Mouse (Mus musculus): Measurements from ENCODE around the gene Rasl2-9.
"Not testable (repeated sequence)": the region's sequence is repeated elsewhere in the genome, so short reads cannot be mapped to it uniquely, and the experiment has no call there.

Rasl2-9 gene

GRCm38 (mm10) chr7:5125549-5126406 lies at the start of gene Rasl2-9:
Gene Rasl2-9 (minus strand): TSS chr7:5125950.
- in situ Hi-C loops (cut with MboI): no loop called here

- in situ Hi-C loops (cut with MboI): not testable (repeated sequence)
Measured at GRCm38 (mm10) chr7:5149570-5149969, 23.8 kb upstream of the Rasl2-9 start, which contains the start of gene Vmn1r55. Gene Vmn1r55 (minus strand): TSS chr7:5149670.

- in situ Hi-C loops (cut with MboI): no loop called here
Measured at GRCm38 (mm10) chr7:5125078-5125477, 672 bp downstream of the Rasl2-9 start.

DNA sequence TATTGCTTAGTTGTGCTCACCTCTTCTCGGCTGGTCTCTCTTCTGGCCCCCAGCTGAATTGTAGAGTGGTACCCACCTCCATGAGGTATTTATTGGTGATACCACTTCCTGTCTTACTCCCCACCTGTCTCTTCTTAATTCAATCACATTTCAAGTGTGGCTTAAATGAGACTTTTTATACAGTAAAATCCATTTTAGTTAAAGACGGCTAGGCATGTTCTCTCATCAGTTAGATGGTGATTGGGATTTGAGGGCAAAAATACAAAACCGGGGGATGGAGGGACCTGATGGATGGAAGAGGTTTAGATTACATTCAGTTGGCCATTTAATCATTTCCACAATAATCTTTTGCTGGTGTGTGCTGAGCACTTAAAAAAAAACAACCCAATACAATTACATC lies 8.9 kb downstream of the Rasl2-9 start, which contains the start of gene Rfpl4:
TSS of gene Rfpl4 (minus strand) at position 101 of the 400 bp plus-strand sequence.
- in situ Hi-C loops (cut with MboI): no loop called here

DNA sequence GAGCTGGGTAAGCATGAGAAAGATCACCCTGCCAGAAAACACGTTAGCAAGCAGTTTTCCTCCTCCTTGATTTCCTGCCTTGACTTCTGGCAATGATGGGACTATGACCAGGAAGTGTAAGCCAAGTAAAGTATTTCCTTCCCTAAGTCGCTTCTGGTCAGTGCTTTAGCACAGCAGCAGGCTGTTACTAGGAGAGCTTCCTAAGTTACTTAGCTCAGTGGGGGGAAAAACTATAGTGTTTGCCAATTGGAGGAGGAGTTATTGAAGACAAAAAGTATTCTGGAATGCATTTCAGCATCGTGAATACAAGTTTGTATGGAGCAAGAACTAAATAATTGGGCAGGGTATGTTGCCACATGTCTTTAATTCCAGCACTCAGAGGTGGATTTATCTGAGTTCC lies 13.0 kb downstream of the Rasl2-9 start:
- in situ Hi-C loops (cut with MboI): no loop called here

DNA sequence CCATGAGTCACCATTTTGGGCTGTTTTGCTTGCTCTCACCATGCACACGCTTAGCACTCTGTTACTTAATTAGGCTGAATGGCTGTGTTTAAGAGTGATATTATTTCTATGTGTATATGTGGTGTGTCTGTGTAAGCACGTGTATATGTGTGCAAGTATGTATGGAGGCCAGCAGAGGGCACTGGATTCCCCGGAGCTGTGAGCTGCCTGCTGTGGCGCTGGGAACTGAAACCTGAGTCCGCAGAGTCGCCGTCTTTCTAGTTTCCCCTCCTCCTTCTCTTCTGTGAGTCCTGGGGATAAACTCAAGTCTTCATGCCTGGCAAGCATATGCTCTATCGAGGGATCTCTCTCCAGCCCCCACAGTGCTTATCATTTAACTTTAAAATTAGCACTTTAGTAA lies 16.4 kb downstream of the Rasl2-9 start:
- in situ Hi-C loops (cut with MboI): no loop called here

DNA sequence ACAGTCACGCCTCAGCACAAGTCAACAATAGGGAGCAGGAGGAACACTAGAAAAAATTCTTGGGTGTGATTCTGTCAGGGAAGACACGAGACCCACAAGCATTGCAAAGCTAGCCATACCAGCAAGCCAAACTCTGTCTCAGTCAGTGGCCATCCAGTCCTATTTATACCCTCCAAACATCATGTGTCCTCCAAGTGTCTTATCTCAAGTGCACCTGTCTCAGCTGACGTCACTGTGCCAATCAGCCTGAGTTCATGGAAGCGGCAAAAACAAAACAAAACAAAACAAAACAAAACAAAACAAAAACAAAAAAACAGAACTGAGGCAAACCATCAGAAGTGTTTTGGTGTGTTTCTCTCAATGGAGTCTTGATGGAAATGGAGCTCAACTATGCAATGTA lies 17.5 kb downstream of the Rasl2-9 start:
- in situ Hi-C loops (cut with MboI): no loop called here

GRCm38 (mm10) chr7:5102564-5102963 lies 23.2 kb downstream of the Rasl2-9 start:
- in situ Hi-C loops (cut with MboI): no loop called here

DNA sequence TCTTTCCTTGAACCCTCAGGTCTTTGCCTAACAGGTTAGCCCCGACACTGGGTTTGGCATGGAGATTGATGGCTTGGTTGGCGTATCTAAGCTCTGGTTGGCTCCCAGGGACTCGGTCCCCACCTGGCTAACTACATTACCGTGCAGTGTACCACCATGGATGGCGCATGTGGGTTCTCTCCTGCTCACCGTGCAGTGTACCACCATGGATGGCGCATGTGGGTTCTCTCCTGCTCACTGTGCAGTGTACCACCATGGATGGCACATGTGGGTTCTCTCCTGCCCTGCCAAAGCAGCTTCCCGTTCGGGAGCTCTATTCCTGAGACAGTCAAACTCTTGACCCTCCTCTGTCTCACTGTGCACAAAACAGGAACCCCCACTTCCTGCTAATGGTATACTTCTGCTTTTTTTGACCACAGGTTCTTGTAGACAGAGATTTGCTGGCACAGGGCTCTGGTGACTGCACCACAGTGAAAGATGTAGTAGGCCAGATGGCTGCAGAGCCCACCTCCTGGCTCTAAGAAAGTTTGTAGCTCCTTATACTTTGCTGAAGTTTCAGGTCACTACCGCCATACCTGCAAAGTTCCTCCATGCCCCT lies 24.6 kb downstream of the Rasl2-9 start:
- in situ Hi-C loops (cut with MboI): no loop called here

- in situ Hi-C loops (cut with MboI): no loop called here
Measured at GRCm38 (mm10) chr7:5099796-5100195, 26.0 kb downstream of the Rasl2-9 start.

DNA sequence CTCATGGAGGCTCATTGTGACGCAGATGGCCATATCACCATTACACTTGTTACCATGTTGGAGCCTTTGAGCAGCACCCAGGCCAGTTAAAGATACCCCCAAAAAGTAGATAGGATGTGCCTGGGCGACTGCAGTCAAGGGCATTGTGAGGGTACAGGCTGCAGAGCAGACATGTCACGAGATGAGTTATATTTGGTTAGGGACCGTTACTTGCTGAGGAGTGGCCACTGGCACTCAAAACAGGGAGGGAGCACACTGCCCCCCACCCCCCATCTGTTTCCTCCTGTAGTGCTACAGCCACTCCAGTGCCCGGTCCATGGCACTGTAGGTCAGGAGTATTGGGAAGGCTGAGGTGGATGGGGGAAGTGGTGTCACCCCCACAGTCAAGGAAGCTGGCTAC lies 27.0 kb downstream of the Rasl2-9 start:
- in situ Hi-C loops (cut with MboI): no loop called here

DNA sequence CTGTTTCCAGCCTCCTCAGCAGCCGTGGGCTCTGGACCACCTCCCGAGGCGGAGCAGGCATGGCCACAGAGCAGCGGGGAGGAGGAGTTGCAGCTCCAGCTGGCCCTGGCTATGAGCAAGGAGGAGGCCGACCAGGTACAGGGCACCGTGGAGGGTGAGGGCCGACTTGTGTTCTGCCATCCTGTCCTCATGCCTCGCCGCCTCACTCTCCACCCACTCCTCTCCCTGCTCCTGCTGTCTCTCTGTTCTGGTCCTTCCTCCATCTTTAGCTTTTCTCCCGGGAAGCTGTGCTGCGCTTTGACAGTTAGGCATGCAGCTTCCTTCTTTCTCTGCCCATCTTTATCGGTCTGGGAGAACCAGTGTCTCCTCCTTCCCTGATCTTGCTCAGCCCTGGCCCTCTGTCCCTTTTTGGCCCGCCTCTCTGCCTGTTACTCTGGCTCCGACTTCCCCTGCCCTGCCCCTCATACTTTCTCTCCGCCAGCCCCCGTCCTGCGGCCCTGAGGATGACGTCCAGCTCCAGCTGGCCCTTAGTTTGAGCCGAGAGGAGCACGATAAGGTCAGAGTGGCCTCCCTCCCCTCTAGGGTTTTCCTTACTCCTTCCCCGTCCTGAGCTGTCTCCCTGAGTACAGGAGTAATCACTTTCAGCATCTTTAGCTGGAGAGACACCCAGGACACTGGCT lies 32.8 kb downstream of the Rasl2-9 start:
- in situ Hi-C loops (cut with MboI): no loop called here

GRCm38 (mm10) chr7:5092381-5092780 lies 33.4 kb downstream of the Rasl2-9 start:
- in situ Hi-C loops (cut with MboI): no loop called here

- in situ Hi-C loops (cut with MboI): no loop called here
Measured at GRCm38 (mm10) chr7:5091008-5091728, 34.6 kb downstream of the Rasl2-9 start.

- in situ Hi-C loops (cut with MboI): no loop called here
Measured at GRCm38 (mm10) chr7:5089853-5090252, 35.9 kb downstream of the Rasl2-9 start.

- in situ Hi-C loops (cut with MboI): no loop called here
Measured at GRCm38 (mm10) chr7:5087886-5088285, 37.9 kb downstream of the Rasl2-9 start.

DNA sequence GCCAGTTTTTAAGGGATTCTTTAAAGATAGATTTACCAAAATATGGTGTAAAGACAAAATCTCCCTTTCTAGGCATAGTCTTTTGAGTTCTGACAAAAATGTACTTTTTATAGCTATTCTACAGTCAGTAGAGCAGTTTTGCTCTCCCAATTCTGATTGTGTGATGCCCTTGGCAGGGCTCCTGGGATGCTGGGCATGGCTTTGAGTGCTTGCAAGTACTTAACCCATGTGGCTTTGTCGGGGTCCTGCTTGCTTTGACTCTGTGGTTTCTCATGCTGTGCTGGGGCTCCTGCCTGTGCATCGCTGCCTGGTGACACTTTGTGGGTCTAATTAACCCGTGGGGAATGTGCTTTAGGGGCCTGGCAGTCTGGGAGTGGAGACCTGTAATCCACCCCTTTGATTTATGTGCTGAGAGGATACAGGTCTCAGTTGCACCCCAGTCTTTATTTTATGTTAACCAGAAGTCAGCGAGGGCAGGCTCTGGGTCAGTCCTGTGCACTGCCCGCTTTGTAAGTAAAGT lies 38.8 kb downstream of the Rasl2-9 start:
- in situ Hi-C loops (cut with MboI): no loop called here

DNA sequence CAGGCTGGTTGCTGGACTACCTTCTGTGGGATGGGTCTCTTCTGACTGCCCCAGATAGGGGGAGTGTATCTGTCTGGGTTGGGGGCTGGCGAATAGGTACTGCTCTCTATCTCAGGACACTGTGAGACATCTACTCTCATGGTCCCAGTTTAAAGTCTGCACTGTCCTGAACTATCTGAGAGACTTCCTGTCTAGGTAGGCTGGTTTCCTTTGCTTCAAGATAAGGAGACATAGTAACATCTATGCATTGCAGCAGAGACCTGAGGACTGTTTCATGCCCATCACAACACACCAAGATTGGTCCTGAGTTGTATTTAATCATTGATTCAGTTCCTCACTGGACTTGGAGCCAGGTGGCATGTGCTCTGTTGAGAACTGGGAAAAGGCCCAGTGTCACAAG lies 40.2 kb downstream of the Rasl2-9 start:
- in situ Hi-C loops (cut with MboI): no loop called here

DNA sequence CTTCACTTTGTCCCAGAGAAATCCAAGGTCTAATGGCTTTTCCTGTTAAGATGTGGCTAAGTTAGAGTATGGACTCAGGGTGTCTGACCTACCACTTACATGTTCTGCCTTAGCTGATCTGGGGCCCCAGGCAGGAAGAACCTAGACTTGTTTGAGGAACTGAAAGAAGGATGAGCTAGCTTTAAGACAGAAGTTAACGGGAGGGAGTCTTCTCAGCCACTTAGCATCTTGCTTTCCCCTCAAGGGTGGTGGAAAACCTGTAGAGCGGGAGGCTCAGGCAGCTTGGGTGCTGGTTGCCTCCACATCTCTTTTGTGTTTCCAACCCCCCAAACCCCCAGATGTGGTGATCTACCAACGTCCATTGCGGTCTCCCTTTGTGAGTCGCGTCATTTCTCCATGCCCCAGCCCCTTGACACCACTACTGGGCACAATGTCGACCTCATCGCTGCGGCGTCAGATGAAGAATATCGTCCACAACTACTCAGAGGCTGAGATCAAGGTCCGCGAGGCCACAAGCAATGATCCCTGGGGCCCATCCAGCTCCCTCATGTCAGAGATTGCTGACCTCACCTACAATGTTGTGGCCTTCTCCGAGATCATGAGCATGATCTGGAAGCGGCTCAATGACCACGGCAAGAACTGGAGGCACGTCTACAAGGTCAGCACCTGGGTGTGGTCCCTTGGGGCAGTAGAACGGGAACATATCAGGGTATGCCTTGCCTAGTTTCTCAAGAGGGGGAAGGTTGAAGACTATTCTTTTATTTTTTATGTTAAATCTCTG lies 42.2 kb downstream of the Rasl2-9 start:
- in situ Hi-C loops (cut with MboI): no loop called here

DNA sequence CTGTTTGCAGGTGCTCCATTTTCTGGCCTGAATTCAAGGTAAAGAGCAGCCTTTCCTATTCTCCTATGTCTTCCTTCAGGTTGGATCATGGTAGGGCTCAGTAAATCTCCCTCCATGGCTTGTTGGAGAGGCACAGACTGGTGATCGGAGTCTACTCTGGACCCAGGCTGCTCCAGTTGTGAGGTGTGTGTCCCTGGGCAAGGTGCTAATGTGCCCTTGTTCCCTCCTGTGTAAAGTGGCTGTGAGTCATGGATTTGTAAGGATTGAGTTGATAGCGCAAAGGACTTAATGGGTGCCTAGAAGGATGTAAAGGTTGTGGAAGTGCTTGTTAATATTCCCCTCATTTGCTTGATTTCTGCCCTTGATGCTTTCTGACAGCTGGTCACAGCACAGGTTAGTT lies 43.8 kb downstream of the Rasl2-9 start:
- in situ Hi-C loops (cut with MboI): no loop called here

- in situ Hi-C loops (cut with MboI): no loop called here
Measured at GRCm38 (mm10) chr7:5081241-5081640, 44.5 kb downstream of the Rasl2-9 start.

Measured in mature B cell (primary cell).